Mouse (Mus musculus) effector memory CD4-positive, alpha-beta T cell, adult 7 months (primary cell): ENCODE results near the gene Rhoa. TPM values are rescaled to one million over a fixed set of nuclear protein-coding genes. Genes with fewer than 3 reads are reported as not detected.

Source experiments
- polyA plus RNA-seq: library from polyadenylated mRNA; unstranded; fragments of 100-300 nt; shearing (Covaris generic); gene quantifications from one replicate; pipeline ENCODE4 v1.2.1, GENCODE M21; 2017

Rhoa gene
- 404 TPM for polyA plus RNA-seq

DNA sequence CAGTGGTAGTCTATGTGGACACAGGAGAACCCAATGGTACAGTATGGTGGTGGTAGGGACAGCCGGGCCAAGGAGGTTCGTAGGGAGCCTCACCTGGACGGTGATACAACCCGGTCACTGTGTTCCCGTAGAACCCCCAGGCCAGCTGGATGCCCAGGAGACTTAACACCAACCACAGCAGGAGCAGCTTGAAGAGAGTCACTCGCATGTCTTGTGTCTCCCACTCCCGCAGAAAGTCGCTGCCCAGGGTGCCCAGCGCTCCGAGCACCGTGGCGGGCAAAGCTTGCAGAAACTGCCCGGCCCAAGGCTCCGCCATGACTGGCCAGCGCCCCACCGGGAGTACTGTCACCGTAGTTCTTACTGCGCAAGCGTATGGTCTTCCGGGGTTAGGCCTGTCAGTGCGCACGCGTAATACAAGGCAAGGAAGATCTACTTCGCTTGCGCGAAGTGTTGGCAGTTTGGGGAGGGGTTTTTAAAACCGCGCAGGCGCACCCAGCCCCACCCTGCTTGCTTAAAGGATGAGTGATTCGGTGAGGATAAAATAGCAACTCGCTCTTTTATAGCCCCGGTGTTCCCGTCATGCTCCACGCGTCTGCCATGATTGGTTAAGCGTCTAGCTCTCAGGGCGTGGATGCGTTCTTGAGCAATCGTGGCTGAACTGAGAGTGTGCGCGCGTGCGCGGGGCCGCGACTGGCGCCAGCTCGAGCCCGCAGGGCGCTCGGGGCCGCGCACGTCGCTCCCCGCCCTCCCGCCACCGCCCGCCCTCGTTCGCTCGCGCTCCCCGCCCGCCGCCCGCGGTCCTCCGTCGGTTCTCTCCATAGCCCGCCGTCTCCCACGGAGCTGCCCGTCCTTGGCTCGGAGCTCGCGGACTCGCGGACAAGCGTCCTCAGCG is at the start of gene Rhoa, which contains the start of gene Tcta:
TSS of gene Rhoa (plus strand) at position 501 of the 892 bp plus-strand sequence.
TSS of gene Tcta (minus strand) at position 532 of the 892 bp plus-strand sequence.

DNA sequence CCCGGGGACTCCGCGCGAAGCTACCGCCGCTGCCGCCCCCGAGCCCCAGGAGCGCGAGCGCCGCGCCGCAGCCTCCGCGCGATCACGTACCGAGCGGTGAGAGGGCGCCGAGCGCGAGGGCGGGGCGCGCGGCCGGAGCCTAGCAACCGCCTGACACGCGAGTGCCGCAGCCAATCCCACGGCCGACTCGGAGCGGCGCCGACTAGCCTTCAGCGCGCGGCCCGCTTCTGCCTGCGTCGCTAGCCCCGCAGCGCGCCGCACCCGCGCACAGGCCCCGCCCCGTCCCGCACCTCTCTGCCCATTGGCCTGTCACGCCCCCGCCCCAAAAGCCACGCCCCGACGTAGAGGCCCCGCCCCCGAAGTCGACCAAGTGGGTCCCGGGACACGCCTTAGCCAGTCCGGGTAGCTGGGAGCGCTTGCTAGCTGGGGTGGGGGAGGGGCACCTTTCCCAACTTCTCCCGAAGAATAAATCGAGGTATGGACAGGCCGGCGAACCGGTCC is 42.2 kb upstream of the Rhoa start, which contains the start of gene Dag1:
TSS of gene Dag1 (minus strand) at position 269 of the 501 bp plus-strand sequence.

DNA sequence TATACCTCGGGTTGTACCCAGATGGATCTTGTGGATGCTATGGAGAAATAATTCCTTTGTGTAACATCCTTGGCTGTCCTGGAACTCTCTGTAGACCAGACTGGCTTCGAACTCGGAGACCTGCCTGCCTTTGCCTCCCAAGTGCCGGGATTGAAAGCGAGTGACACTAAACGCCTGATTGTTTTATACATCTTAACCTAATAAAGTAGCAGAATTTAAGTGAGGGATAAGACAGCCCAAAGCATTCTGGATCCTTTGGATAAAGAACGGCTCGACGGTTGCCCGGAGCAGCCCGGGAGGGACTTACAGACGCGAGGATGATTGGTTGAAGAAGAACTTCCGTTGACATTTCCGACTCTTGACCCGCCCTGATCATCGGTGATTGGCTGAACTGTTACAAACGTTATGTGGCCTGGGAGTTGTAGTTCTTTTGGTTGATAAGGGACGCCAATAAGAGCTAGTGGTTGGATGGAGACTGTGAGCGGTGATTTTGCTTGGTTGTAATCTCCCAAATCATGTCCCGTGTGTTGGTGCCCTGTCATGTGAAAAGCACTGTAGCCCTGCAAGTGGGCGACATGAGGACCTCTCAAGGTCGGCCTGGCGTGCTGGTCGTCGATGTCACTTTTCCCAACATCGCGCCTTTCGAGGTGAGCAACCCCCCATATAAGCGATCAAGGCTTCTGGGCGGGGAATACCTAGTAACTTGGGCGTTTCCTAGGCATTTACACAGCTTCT is 15.7 kb upstream of the Rhoa start, which contains the start of gene Nicn1:
TSS of gene Nicn1 (plus strand) at position 414 of the 735 bp plus-strand sequence.

DNA sequence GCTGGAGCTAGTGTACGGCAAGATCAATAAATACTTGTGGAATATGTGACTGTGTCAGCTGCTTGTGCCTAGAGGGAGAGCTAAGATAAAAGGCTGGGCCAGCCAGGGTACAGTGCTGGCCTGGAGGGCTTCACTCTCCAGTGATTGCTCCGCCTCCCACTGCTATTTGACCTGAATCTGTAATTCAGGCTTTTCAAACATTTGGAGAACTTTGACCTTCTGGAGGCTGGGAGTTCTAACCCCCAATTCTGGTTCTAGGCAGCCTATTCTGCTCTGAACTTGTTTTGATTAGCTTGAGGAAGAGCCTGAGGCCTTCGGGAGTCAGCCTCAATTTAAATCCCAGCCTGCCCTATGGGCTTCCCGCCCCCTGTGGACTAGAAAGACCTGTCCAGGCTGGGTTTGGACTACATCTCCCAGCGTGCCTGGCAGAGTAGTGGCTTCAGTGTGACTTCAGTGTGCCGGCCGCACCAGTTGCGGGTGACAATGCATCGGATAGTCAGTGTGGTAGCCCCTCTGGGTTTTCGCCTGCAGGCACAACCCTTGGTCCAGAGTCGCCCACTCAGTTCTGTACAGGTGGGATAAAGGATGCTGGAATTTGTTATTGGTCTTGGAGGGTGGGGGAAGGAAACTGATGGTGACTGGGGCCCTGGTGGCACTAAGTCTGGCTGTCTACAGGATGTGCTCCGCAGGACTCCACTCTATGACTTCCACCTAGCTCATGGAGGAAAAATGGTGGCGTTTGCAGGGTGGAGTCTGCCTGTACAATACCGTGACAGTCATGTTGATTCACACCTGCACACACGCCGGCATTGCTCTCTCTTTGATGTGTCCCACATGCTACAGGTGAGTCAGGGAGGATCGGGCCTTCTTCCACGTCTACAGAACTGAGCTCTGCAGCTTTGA is 9.2 kb upstream of the Rhoa start, which contains the start of gene Amt:
TSS of gene Amt (plus strand) at position 401 of the 903 bp plus-strand sequence.

DNA sequence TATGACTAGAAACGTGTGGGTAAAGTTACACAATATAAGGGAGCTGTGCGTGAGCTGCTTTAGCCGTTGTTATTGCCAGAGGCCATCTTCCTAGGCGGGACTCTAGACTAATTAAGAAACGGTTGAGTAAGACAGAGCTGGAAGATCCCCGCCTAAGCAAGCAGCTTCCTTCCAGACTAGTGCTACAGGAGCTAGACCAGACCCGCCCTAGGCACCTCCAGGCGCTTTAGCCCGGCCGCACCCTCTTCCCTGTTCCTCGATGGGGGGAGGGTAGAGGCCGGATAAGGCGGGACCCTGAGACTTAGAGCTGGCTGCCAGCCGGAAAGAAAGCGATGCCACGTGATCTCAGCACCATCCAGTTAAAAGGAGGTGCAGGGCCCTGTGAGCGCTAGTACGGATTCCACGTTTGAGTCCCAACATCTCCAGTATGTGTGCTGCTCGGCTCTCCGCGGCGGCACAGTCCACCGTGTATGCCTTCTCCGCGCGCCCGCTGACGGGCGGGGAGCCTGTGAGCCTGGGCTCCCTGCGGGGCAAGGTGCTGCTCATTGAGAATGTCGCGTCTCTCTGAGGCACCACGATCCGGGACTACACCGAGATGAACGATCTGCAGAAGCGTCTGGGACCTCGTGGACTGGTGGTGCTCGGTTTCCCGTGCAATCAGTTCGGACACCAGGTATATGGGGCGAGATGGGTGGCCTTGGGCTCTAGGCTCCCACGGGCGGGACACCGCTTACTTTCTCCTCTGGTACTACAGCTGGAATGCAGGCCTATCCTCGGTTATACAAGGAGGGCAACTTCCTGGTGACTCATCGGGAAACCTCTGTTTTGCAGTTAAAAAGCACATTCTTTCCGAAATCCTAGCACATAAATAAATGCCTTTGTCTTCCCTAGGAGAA is 33.2 kb downstream of the Rhoa start, which contains the start of gene Gpx1:
TSS of gene Gpx1 (plus strand) at position 18 of the 896 bp plus-strand sequence.

DNA sequence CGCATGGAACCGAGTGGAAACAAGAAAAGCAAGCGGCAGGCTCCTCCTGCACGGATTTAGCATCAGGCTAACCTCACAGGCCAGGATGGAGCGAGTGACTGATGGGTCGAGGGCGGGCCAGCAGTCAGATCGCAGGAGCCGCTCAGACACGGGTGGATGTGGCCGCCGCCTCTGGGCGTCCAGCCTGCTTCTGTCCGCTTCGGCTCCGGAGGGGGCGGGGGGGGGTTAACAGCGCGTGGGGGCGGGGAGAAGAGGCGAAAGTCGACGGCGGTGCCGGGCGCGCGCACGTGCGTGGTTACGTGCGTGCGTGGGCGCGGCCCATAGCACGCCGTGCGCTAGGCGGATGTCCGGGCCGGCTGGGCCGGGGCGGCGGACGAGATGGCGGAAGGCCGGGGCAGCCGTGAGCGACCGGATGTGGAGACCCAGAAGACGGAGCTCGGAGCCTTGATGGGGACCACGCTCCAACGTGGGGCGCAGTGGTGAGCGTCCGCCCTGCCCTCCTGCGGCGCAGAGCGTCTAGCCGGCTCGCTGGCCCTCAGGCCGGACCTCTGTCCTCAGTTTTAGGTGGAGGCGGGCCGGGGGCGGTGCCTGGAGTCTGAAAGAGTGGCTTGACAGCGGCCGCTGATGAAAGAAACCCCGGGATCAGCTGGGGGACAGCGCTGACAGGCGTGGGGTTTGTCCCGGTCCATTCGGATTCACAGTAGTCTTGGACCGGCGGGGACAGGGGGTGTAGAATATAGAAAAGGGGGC is 41.8 kb downstream of the Rhoa start, which contains the start of gene Usp4:
TSS of gene Usp4 (plus strand) at position 314 of the 750 bp plus-strand sequence.

Other genes starting within 250 kb of the Rhoa start
- gene Mst1, start 225.7 kb upstream of the Rhoa start, polyA plus RNA-seq = 2.1 TPM
- 115 TPM for gene Rnf123, start 222.8 kb upstream of the Rhoa start, polyA plus RNA-seq
- gene Apeh, start 211.5 kb upstream of the Rhoa start, polyA plus RNA-seq = 79.0 TPM
- 0.28 TPM for gene Bsn, start 115.7 kb upstream of the Rhoa start, polyA plus RNA-seq
- gene Dag1, start 42.2 kb upstream of the Rhoa start, polyA plus RNA-seq = 7.6 TPM
- gene Nicn1, start 15.7 kb upstream of the Rhoa start, polyA plus RNA-seq = 2.5 TPM
- gene Amt, start 9.3 kb upstream of the Rhoa start, polyA plus RNA-seq = not detected
- gene Tcta, start within 50 bp of the Rhoa start, polyA plus RNA-seq = 4.3 TPM
- 221 TPM for gene Gpx1, start 32.8 kb downstream of the Rhoa start, polyA plus RNA-seq
- gene Usp4, start 41.7 kb downstream of the Rhoa start, polyA plus RNA-seq = 90.5 TPM
- gene 1700102P08Rik, start 86.7 kb downstream of the Rhoa start, polyA plus RNA-seq = 1.0 TPM
- 0.43 TPM for gene Ccdc36, start 122.4 kb downstream of the Rhoa start, polyA plus RNA-seq
- not detected for gene BC048562, start 130.4 kb downstream of the Rhoa start, polyA plus RNA-seq
- 27.8 TPM for gene Ccdc71, start 154.4 kb downstream of the Rhoa start, polyA plus RNA-seq
- gene Klhdc8b, start 155.5 kb downstream of the Rhoa start, polyA plus RNA-seq = 9.5 TPM
- gene Lamb2, start 173.6 kb downstream of the Rhoa start, polyA plus RNA-seq = 0.46 TPM
- gene Usp19, start 184.5 kb downstream of the Rhoa start, polyA plus RNA-seq = 150 TPM
- gene Qars, start 201.6 kb downstream of the Rhoa start, polyA plus RNA-seq = 68.2 TPM
- 165 TPM for gene Qrich1, start 210.7 kb downstream of the Rhoa start, polyA plus RNA-seq